Mouse (Mus musculus) cerebellum, adult 2 months (tissue): ENCODE measurements around the gene Apol6. TPM values are rescaled to one million over a fixed set of nuclear protein-coding genes. Genes with fewer than 3 reads are reported as not detected.

Source experiments
- DNase-seq, 2 experiments: peaks; one replicate each; pipeline ENCODE4 v3.0.0; 2021
- H3K27ac ChIP-seq: fragments of 200-500 bp; 2 replicates; pipeline ENCODE4 v1.5.1; 2012; ENCODE audit warnings: low read length, control low read depth, inconsistent platforms; ENCODE audit not compliant: insufficient read depth
- H3K27me3 ChIP-seq: fragments of 200-500 bp; 2 replicates; pipeline ENCODE4 v1.6.1; 2012; ENCODE audit warnings: inconsistent platforms, mild to moderate bottlenecking, low read length, moderate library complexity; ENCODE audit not compliant: control insufficient read depth, insufficient read depth
- H3K4me1 ChIP-seq: fragments of 200-500 bp; 2 replicates; pipeline ENCODE4 v1.6.1; 2011; ENCODE audit warnings: low read length; ENCODE audit not compliant: control insufficient read depth, insufficient read depth
- H3K4me3 ChIP-seq: fragments of 200-500 bp; replicated peaks from 2 replicates; pipeline ENCODE3; 2011; ENCODE audit warnings: mild to moderate bottlenecking, low read depth, low read length, control low read depth; ENCODE audit not compliant: insufficient read depth
- CTCF ChIP-seq: fragments of 200-500 bp; IDR thresholded peaks from 2 replicates; pipeline ENCODE4 v1.5.1; 2011; ENCODE audit warnings: low read depth, mild to moderate bottlenecking, control low read depth, low read length, moderate library complexity, borderline replicate concordance; ENCODE audit not compliant: insufficient read depth
- POLR2A ChIP-seq: fragments of 200-500 bp; IDR thresholded peaks from 2 replicates; pipeline ENCODE4 v1.6.1; 2011; ENCODE audit warnings: low read length, control low read depth, borderline replicate concordance; ENCODE audit not compliant: insufficient read depth
- WGBS: fragments of 180-500 bp; shearing (Covaris S2); methylation state at CpG from one replicate; pipeline ENCODE4 v1.1.7; 2018; 5-methylcytosine and 5-hydroxymethylcytosine counted together
- polyA plus RNA-seq: library from polyadenylated mRNA; depleted of rRNA; stranded (reverse); fragments of >200 nt; gene quantifications from 2 replicates; pipeline ENCODE4 v1.2.3, GENCODE M21; 2012

The Apol6 gene
- polyA plus RNA-seq, 1 experiment = 0.49 TPM

- DNase-seq = no peak
- WGBS = 54% methylated on average over 4 of the region's 4 CpGs
- no peak for TF ChIP-seq CTCF
- TF ChIP-seq POLR2A = no peak
- H3K27ac ChIP-seq = no peak overlapping the region
- no peaks in the 10 kb centered on the region for H3K27me3 ChIP-seq
- H3K4me1 ChIP-seq = peaks cover 21% of the 10 kb centered on the region
- no peak overlapping the region for H3K4me3 ChIP-seq
Measured at GRCm38 (mm10) chr15:77021851-77022250, 22.7 kb upstream of the Apol6 start.

- WGBS = 8% methylated on average over 5 of the region's 5 CpGs
- peaks cover 21% of the 10 kb centered on the region for H3K4me1 ChIP-seq
- H3K27ac ChIP-seq = peak overlapping the region; percentile 60
- peak; percentile 58 to 66 for DNase-seq
- no peaks in the 10 kb centered on the region for H3K27me3 ChIP-seq
- TF ChIP-seq CTCF (no peak), POLR2A (no peak)
- no peak overlapping the region for H3K4me3 ChIP-seq
Measured at GRCm38 (mm10) chr15:77022401-77022957, 22.1 kb upstream of the Apol6 start.

DNA sequence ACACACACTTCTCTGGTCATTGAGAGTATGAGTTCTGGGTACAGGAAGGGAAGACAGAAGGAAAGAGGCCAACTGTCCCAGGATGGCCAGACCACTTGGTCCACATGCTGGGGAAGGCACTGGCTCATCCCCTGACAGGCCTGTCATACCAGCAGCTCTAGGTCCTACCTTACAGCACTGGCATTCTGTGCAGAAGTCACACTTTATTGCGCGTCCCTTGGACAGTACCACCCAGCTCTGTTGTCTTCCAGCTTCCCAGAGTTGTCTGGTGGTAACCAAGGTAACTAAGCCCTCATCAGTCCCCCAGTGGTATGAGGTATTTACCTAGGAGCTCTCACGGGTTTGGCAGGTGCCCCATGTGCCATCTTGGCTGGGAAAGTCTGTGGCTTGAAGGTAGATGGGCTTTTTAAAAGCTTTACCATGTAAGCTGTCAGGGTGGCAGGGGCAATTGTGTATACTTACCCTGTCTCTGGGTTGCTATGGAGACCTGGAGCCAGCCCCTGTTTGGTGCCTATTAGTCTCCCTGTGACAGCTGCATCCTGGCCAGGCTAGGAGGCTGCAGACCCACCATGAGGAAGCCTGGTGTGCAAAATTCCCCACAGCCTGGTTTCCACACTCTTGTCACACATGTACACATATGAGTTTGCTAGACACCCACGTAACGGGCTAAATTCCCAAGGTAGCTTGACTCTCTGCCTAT lies 18.5 kb upstream of the Apol6 start:
- TF ChIP-seq CTCF (no peak), POLR2A (no peak)
- Histone ChIP-seq H3K4me1 (peaks cover 25% of the 10 kb centered on the region), H3K4me3 (no peak overlapping the region), H3K27me3 (no peaks in the 10 kb centered on the region), H3K27ac (no peak overlapping the region)
- DNase-seq = no peak
- WGBS = 75% methylated on average over 5 of the region's 5 CpGs

GRCm38 (mm10) chr15:77027117-77027516 lies 17.4 kb upstream of the Apol6 start:
- TF ChIP-seq CTCF (no peak), POLR2A (no peak)
- H3K4me3 ChIP-seq = no peak overlapping the region
- H3K4me1 ChIP-seq = peaks cover 16% of the 10 kb centered on the region
- DNase-seq = no peak
- H3K27me3 ChIP-seq = no peaks in the 10 kb centered on the region
- H3K27ac ChIP-seq = no peak overlapping the region
- 89% methylated on average over 3 of the region's 3 CpGs for WGBS

GRCm38 (mm10) chr15:77027675-77028074 lies 16.9 kb upstream of the Apol6 start:
- H3K4me1 ChIP-seq = peaks cover 10% of the 10 kb centered on the region
- 53% methylated on average over 6 of the region's 6 CpGs for WGBS
- no peaks in the 10 kb centered on the region for H3K27me3 ChIP-seq
- no peak for DNase-seq
- H3K4me3 ChIP-seq = no peak overlapping the region
- no peak overlapping the region for H3K27ac ChIP-seq
- no peak for TF ChIP-seq CTCF
- no peak for TF ChIP-seq POLR2A

DNA sequence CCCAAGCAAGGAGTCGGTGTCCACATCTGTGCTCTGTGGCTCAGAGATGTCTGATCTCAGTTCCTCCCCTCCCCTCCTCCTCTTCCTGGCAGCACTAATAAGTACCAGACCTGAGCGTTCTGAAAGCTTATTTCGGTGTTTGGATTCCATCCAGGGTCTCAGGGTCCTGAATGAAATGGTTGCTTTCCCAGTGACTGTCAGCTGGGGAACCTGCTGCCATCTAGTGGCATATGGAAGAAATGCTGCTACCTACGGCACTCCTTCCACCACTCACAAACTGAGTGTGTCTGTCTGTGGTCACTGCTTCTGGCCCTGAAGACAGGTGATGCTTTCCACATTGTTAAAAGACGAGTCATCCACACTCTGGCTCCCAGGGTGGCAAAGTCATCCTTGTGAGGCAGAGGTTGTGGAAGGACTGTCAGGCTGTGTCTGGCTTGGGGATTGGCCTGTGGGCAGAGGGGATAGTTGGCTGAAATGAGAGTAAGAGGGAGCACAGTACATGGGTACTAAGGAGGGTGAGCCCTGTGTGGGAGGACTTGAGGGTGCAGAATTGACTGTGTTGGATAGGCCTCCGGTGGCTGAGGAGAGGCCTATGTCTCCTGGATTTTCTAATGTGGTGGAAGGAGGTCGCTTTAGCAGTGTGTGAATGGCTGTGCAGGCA lies 15.1 kb upstream of the Apol6 start:
- 28% methylated on average over 7 of the region's 7 CpGs for WGBS
- H3K27ac ChIP-seq = no peak overlapping the region
- no peak for TF ChIP-seq POLR2A
- peak; percentile 90 for TF ChIP-seq CTCF

GRCm38 (mm10) chr15:77031271-77031670 lies 13.3 kb upstream of the Apol6 start:
- Histone ChIP-seq H3K4me1 (peaks cover 17% of the 10 kb centered on the region), H3K27ac (no peak overlapping the region), H3K4me3 (no peak overlapping the region), H3K27me3 (no peaks in the 10 kb centered on the region)
- 77% methylated on average over 3 of the region's 3 CpGs for WGBS
- no peak for TF ChIP-seq CTCF
- no peak for TF ChIP-seq POLR2A
- DNase-seq = no peak

More for the DNA sequence above, 15.1 kb upstream of the Apol6 start:
- peaks cover 8% of the 10 kb centered on the region for H3K4me1 ChIP-seq
- H3K4me3 ChIP-seq = no peak overlapping the region
- peak; percentile 66 to 70 for DNase-seq
- H3K27me3 ChIP-seq = no peaks in the 10 kb centered on the region
